Mouse (Mus musculus) macrophage (primary cell): ENCODE measurements around the gene Nmnat1. TPM values are rescaled to one million over a fixed set of nuclear protein-coding genes. Genes with fewer than 3 reads are reported as not detected.

Experiments used
- H3K27ac ChIP-seq: fragments of 350-480 bp; formaldehyde crosslinking; 2 replicates; pipeline ENCODE4 v1.9.0; 2021
- H3K36me3 ChIP-seq: fragments of 350-480 bp; formaldehyde crosslinking; 2 replicates; pipeline ENCODE4 v1.9.0; 2021; ENCODE audit errors: inconsistent target
- H3K4me3 ChIP-seq: fragments of 350-480 bp; formaldehyde crosslinking; 2 replicates; pipeline ENCODE4 v1.9.0; 2021; ENCODE audit errors: inconsistent target
- H3K79me2 ChIP-seq: fragments of 350-480 bp; formaldehyde crosslinking; 2 replicates; pipeline ENCODE4 v1.9.0; 2021; ENCODE audit errors: inconsistent target
- WGBS: methylation state at CpG from one replicate; pipeline ENCODE4 v1.1.7; 2026; ENCODE audit warnings: inconsistent platforms; ENCODE audit not compliant: missing documents; 5-methylcytosine and 5-hydroxymethylcytosine counted together
- polyA plus RNA-seq: library from polyadenylated mRNA; stranded (reverse); fragments of 250-400 nt; gene quantifications from 3 replicates; pipeline ENCODE4 v1.2.4, GENCODE M21; 2018; ENCODE audit warnings: inconsistent platforms
- total RNA-seq, 78 experiments: library from RNA; depleted of rRNA; stranded (reverse); fragments of 250-400 nt; gene quantifications; 1 replicate in 9 of 78; 2 replicates in 24 of 78; 3 replicates in 43 of 78; 4 replicates in 2 of 78; pipeline ENCODE4 v1.2.4; 2018; ENCODE audit warnings: inconsistent platforms in 56 of 78

The Nmnat1 gene
- 10 to 100 TPM in 2 of 26 experiments, 1 to 10 TPM in 24; 3.4 to 13.4 (median 6.9) TPM for total RNA-seq (2018; cell fraction: chromatin; rRNA removed)
- 10 to 100 TPM in 8 of 26 experiments, 1 to 10 TPM in 18; 5.7 to 11.8 (median 9.3) TPM for total RNA-seq (2018; cell fraction: cytosol; rRNA removed)
- total RNA-seq (2018; cell fraction: nucleus; rRNA removed): 1 to 10 TPM; 3.7 to 9.8 (median 6.0) TPM
- 7.8 to 9.7 TPM (median 8.5 TPM) in 3 replicates for polyA plus RNA-seq

DNA sequence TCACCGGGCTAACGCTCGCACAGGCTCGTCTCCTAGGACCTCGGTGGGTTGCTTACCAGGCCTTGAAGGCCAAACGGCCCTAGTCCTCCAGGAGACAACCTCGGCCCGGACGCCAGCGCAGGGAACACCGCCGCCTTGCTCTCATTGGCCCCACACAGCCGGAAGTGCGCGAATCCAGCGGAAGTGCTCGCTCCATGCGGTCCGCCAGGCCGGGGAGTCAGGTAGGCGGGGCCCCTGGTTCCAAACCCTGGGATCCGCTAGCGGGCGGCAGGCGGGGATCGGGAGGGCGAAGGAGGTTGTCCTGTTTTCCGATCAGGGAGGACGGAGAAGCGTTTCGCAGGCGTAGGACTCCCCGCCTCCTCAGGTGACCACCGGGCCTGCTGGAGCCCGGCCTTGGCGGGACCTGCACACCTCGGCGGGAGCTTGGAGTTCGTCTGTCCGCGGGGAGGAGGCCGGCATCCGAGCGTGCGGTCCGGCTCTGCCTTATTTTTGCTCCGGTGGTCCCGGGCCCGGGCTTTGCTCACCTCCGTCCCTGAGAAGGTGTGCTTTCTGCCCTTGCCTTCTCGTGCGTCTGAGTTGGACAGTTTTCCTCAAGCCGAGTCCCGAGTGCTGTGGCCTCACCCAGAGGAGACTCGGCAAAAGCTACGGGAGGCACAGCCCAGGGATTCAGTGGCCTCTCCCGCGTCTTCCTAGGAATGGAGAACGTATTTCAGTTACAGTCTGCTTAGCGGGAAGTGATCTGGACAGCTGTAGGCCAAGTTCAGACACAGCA lies at the start of gene Nmnat1, which contains the start of gene Lzic:
Nmnat1 (minus strand) TSS at position 150 of the 772 bp plus-strand sequence.
Lzic (plus strand) TSS at position 177 of the 772 bp plus-strand sequence.
- Histone ChIP-seq H3K36me3 (peaks cover 15% of the 10 kb centered on the region; the same call in 1 of the 2 replicates), H3K27ac (peak within 1 kb of the TSS; percentile 48), H3K4me3 (peak within 1 kb of the TSS; percentile 89), H3K79me2 (peaks cover 31% of the 10 kb centered on the region; the same call in 1 of the 2 replicates)
- WGBS: 2% methylated on average over 60 of the region's 60 CpGs

DNA sequence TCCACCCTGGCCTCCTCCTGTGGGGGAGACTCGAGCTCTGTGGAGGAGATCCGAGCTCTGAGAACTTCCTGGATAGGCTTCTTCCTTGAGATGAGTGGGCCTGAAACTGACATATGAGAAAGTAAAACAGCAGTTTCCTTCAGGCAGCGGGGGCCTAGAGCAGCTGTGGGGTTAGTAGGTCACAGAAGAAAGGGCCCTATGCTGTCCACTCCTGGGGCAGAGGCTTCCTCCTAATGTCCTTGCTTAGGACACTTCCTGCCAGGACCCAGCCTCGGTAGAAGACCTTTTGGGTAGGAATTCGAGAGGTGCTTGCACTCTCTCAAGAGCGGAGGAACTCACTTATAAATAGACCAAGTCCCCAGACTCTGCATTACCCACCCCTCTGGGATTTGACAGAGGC lies 44.7 kb upstream of the Nmnat1 start:
- H3K79me2 ChIP-seq: no peaks in the 10 kb centered on the region
- no peak overlapping the region for H3K27ac ChIP-seq
- no peak overlapping the region for H3K4me3 ChIP-seq
- H3K36me3 ChIP-seq: no peaks in the 10 kb centered on the region
- WGBS: 89% methylated on average over 6 of the region's 6 CpGs

DNA sequence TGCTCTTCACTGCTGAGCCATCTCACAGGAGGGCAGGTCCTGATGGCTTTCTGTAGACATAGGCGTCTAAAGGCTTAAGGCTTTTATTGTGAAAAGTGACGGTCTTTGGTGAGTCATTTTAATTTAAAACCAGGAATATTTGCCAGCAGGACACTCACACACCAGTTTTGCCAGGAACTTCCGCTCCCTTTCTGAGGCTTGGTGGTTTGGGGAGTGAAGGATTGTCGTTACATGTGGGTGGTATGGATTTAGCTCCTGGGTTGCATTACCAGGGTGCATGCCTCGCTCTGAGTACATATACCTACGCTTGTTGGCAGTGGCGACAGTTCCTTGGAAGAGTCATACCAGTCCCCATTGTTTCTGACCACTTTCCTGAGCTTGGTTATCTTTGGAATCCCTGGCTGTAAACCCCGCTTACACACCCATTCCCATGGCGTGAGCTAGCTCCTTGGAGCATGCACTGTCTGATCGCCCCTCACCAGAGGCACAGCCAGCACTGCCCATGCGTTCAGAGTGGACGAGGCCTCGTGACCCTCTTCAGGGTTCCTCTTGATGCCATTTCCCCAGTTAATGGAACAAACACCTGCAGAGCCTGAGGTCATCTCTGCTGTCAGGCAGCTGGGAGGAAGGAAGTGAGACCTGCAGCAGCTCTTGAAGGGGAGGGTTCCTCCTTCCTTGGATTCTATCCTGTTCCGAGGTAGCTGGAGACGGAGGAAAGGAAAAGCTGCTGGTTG lies 42.8 kb upstream of the Nmnat1 start:
- H3K79me2 ChIP-seq: no peaks in the 10 kb centered on the region
- H3K4me3 ChIP-seq: no peak overlapping the region
- no peaks in the 10 kb centered on the region for H3K36me3 ChIP-seq
- WGBS: 84% methylated on average over 15 of the region's 15 CpGs
- H3K27ac ChIP-seq: no peak overlapping the region

DNA sequence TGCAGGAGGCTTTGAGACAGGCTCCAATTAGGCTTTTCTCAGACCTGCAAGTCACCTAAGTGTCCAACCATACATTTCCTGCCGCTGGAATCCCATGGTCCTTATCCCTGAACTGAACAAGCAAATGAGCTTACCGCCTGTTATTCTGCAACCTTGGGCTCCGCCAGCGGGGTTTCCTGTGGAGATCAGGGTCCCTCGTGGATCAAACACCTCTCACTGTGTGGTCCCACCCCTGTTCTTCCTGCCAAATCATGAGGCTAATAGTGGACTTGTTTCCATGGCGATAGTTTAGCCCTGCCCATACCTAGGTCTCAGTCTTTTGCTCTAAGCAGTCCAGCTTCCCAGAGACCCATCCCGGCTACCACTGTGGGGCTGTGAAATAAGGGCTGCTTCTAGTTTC lies 41.3 kb upstream of the Nmnat1 start:
- no peaks in the 10 kb centered on the region for H3K36me3 ChIP-seq
- no peaks in the 10 kb centered on the region; the same call in 1 of the 2 replicates for H3K79me2 ChIP-seq
- no peak overlapping the region for H3K4me3 ChIP-seq
- 81% methylated on average over 7 of the region's 7 CpGs for WGBS
- no peak overlapping the region for H3K27ac ChIP-seq

DNA sequence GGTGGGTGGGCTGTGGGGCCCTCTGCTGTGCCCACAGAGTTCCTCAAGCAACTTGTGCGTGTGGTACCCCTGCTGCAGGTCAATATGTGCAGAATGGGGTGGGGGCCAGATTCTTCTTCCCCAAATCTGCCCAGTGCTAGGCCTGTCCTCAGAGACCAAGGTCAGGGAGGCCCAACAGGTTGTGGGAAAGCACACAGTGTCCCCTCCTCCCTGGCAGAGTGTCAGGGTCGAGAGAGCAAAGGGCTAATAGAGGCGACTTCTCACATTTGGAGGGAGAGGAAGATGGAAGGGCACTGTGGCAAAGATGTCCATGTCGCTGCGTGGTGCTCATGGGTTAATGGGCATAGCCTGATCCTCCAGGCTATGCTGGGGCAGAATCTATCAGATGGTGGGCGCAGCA lies 40.8 kb upstream of the Nmnat1 start:
- 98% methylated on average over 5 of the region's 6 CpGs for WGBS
- H3K27ac ChIP-seq: no peak overlapping the region
- H3K4me3 ChIP-seq: no peak overlapping the region
- H3K36me3 ChIP-seq: no peaks in the 10 kb centered on the region
- H3K79me2 ChIP-seq: no peaks in the 10 kb centered on the region; the same call in 1 of the 2 replicates

DNA sequence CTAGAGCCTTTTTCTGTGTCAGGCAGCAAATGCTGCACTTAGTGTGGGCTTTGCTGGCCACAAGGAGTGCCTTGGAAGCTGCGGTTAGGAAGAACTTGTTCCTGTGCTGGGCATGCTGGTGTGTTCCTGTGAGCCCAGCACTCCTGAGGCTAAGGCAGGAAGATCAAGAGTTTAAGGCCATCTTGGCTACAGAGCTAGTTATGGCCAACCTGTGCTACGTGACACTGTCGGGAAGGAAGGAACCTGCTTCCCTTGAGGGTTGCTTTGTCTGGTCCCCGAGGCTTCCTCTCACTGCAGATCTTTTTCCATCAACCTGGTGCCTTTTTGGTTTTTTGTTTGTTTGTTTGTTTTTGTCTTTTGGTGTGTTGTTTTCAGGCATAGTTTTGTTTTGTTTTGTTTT lies 40.2 kb upstream of the Nmnat1 start:
- no peaks in the 10 kb centered on the region for H3K36me3 ChIP-seq
- H3K79me2 ChIP-seq: no peaks in the 10 kb centered on the region; the same call in 1 of the 2 replicates
- H3K4me3 ChIP-seq: no peak overlapping the region
- no peak overlapping the region for H3K27ac ChIP-seq
- 91% methylated on average over 4 of the region's 4 CpGs for WGBS

DNA sequence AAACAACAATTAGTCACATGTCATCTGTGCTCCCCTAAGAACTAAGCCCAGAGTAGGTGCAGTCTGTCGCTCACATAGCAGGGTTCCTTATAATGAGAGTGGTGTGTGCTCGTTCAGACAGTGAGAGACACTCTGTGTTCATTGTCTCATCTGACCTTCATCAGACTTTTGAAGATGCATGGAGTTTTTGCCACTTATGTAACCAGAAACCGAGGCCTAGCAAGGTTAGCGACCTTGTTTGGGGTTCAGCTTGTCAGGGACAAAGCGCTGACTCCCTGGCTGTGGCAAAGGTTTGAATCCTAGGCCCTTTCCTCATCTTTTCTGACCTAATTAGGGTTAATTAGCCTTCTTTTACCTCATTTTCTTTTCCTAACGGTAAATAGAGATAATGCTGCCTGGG lies 39.0 kb upstream of the Nmnat1 start:
- H3K36me3 ChIP-seq: no peaks in the 10 kb centered on the region
- H3K4me3 ChIP-seq: no peak overlapping the region
- H3K27ac ChIP-seq: no peak overlapping the region
- 94% methylated on average over 6 of the region's 6 CpGs for WGBS
- no peaks in the 10 kb centered on the region; the same call in 1 of the 2 replicates for H3K79me2 ChIP-seq

DNA sequence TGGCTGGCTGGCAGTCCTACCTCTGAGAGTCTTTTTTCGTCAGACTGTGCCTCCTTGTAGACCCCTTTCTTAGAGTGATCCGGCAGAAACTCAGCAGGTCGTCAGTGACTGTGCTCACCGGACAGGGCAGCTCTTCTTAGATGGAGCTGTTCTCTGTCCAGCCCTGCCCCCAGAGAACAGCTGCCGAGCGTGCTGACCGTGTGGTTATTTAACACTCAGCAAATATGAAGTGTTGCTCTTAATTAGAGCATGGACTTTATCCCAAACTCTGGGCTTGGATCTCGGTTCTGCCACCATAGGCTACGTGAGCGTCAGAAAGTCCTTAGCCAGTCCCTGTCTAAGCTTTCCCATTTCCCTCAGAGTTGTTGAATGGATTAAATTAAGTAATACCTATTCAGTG lies 36.3 kb upstream of the Nmnat1 start:
- Histone ChIP-seq H3K4me3 (no peak overlapping the region), H3K27ac (no peak overlapping the region), H3K36me3 (no peaks in the 10 kb centered on the region), H3K79me2 (no peaks in the 10 kb centered on the region; the same call in 1 of the 2 replicates)
- WGBS: 92% methylated on average over 10 of the region's 10 CpGs

DNA sequence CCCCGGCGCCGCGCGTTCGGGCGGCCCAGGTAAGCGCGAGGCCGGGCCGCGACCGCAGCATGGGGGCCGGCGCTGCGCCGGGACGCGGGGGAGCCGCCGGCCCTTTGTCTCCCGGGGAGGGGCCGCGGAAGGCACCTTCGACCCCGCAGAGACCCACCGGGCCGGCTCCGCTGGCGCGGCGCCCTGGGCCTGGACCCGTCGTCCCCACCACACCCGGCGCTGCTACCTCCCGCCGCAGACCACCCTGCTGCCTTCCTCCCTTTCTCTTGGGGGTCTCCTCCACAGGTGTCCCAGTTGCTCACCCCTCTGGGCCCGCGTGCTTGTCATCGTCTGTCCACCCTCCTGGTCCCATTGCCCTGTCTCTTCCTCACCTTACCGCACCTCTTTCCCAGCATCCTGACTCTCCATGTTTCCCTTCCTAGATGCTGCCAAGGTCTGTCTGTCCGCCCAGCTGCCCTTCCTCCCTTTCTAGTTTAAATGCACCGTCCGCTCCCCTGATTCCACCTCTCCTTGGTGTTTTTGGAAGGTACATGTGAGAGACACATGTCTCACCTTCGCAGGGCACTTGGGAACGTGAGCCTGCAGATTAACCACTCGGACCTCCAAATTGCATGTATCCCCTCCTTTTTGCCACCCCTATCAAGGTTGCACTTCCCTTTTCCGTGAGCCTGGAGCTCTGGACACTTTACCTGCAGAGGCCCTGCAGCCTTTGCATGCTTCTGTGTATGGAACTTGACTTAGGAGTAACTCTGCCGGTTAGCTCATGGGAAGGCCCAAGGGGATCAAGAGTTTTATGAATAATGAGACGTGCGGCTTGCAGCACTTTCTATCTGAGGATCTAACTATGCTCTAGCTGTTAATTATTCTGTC lies 33.6 kb upstream of the Nmnat1 start:
- 11% methylated on average over 52 of the region's 52 CpGs for WGBS
- Histone ChIP-seq H3K36me3 (no peaks in the 10 kb centered on the region), H3K27ac (no peak overlapping the region), H3K79me2 (no peaks in the 10 kb centered on the region; the same call in 1 of the 2 replicates), H3K4me3 (peak overlapping the region; percentile 36)

DNA sequence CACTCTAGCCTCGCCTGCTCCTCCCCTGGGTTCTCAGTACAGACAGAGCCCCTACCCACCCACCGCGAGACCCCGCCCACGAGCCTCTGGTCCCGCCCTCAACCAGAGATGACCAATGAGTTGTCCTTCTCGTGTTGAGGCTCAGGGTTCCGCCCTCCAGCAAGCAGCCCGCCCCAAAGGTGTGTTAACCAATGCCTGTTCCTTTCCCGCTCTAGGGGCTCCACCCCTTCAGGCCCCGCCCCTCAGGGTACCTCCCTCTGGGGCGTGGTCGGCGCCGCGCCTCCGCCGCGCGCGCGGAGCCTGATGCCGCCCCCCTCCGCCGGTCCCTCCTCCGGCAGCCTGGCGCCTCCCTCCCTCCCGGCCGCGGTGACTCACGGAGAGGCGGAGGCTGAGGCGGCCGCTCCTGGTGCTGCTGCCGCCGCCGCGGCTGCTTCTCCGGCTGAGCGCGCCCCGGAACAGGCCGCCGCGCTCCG lies 32.9 kb upstream of the Nmnat1 start, which contains the start of gene Ctnnbip1:
Ctnnbip1 (plus strand) TSS at position 369 of the 473 bp plus-strand sequence.
- Histone ChIP-seq H3K27ac (no peak within 1 kb of the TSS), H3K4me3 (peak within 1 kb of the TSS; percentile 36), H3K36me3 (no peaks in the 10 kb centered on the region), H3K79me2 (no peaks in the 10 kb centered on the region; the same call in 1 of the 2 replicates)
- WGBS: 1% methylated on average over 41 of the region's 46 CpGs

DNA sequence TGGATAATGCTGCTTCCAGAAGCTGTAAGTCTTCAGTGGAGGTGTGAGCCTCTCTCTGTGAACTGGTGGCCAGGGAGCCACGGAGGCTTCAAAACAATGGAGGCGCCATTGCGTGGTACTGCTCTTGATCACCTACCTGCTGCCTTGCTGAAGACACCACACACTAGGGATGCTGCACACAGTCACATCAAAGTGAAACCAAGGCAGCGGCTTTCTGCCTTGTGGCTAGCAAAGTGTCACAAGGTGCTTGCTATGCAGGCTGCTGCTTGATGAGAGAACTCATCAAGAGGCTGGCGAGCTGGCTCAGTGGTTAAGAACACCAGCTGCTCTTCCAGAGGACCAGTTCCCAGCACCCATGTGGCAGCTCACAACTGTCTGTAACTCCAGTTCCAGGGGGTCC lies 30.7 kb upstream of the Nmnat1 start:
- H3K27ac ChIP-seq: no peak overlapping the region
- WGBS: 96% methylated on average over 5 of the region's 5 CpGs

DNA sequence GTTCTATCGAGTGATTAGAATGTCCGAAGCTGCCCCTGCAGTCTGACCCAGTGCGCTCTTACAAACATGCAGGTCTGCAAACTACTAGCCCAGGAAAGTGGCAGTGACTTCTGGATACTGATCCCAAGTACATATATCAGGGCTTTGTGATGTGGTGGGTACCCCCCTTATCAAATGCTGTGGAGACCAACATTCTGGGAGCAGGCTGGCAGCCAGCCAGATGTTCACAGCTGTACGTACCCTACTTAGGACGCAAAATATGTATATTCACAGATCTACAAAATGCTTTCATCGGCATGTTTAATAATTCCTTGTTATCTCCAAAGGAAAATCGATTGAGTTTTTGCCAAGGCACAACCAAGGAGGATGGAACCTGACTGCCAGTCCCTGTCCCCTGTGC lies 27.1 kb upstream of the Nmnat1 start:
- Histone ChIP-seq H3K79me2 (no peaks in the 10 kb centered on the region), H3K36me3 (no peaks in the 10 kb centered on the region), H3K4me3 (no peak overlapping the region), H3K27ac (no peak overlapping the region)
- 88% methylated on average over 7 of the region's 7 CpGs for WGBS

More for the DNA sequence above, 30.7 kb upstream of the Nmnat1 start:
- no peaks in the 10 kb centered on the region for H3K79me2 ChIP-seq
- H3K4me3 ChIP-seq: no peak overlapping the region
- no peaks in the 10 kb centered on the region for H3K36me3 ChIP-seq

DNA sequence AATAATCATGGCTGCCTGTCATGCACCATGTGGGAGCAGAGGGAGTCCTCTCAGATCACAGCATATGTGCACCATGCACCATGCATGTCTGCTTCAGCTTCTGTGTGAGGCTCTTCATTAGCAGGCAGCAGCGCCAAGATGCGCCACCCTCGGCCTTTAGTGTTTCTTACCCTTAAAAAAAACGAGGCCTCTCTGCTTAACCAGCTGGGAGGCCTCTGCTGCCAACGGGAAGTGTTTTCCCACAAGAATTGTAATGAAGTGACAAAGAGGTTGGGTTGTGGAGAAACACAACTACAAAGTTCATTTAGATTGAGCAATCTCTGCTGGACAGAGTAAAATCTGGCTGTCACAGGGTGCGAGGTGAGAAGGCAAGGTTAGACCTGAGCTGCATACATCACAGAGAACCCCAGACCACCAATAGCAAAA lies 26.2 kb upstream of the Nmnat1 start:
- Histone ChIP-seq H3K79me2 (no peaks in the 10 kb centered on the region), H3K4me3 (no peak overlapping the region), H3K27ac (no peak overlapping the region), H3K36me3 (no peaks in the 10 kb centered on the region)
- 24% methylated on average over 6 of the region's 6 CpGs for WGBS

DNA sequence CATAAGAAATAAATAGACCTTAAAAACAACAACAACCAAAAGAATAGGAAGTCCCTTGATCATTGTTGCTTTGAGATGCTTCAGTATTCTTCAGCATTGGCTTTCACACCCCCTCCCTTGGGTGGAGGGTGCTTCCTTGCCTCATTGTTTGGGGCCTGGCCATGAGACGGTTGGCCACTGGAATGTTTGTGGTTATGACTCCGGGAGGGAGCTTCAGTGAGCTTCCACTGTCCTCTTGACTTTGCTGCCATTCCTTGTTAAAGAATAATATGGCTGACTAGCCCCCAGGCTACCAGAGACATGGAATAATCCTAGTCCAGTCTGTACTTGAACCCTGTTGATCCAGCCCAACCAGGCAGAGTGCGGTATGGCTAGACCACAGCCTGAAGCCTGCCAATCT lies 21.9 kb upstream of the Nmnat1 start:
- Histone ChIP-seq H3K36me3 (no peaks in the 10 kb centered on the region), H3K27ac (no peak overlapping the region), H3K4me3 (no peak overlapping the region), H3K79me2 (no peaks in the 10 kb centered on the region)
- whole genome bisulfite sequencing: 79% methylated on average over 3 of the region's 3 CpGs
